Mouse (Mus musculus) granulocyte monocyte progenitor cell, adult 5-6 weeks (primary cell): ENCODE measurements at regions not wholly inside any gene's neighbourhood (a gene's known extent, or its start where the extent isn't known, plus 50 kb on each side); places are given as distances from the start of the nearest gene placed in this dataset.
A peak's percentile ranks its signal among the peaks of the same experiment; 100 is the strongest.

ENCODE experiments used
- ATAC-seq: replicated peaks from 2 replicates; pipeline ENCODE4 v1.8.0; 2016; ENCODE audit warnings: mild to moderate bottlenecking, moderate TSS enrichment, inconsistent platforms; ENCODE audit not compliant: poor library complexity, severe bottlenecking

- ATAC-seq: no peak
These were observed 356.3 kb upstream of the Ubash3b start for GRCm38 (mm10) chr9:41517787-41518186.

- ATAC-seq: no peak
These were observed 355.7 kb upstream of the Ubash3b start for GRCm38 (mm10) chr9:41517053-41517696.

GRCm38 (mm10) chr9:41515192-41515591 is 353.7 kb upstream of the Ubash3b start:
- no peak for ATAC-seq

GRCm38 (mm10) chr9:41513701-41514100 is 352.2 kb upstream of the Ubash3b start:
- no peak for ATAC-seq

GRCm38 (mm10) chr9:41509597-41509996 is 348.1 kb upstream of the Ubash3b start:
- no peak for ATAC-seq

- no peak for ATAC-seq
These were observed 347.2 kb upstream of the Ubash3b start for GRCm38 (mm10) chr9:41508746-41509145.

GRCm38 (mm10) chr9:41498326-41498725 is 336.8 kb upstream of the Ubash3b start:
- no peak for ATAC-seq

GRCm38 (mm10) chr9:41490112-41490511 is 328.6 kb upstream of the Ubash3b start:
- no peak for ATAC-seq

GRCm38 (mm10) chr9:41488046-41488445 is 326.5 kb upstream of the Ubash3b start:
- ATAC-seq: no peak

- ATAC-seq: no peak
These were observed 321.7 kb upstream of the Ubash3b start for GRCm38 (mm10) chr9:41483218-41483617.

GRCm38 (mm10) chr9:41481611-41482266 is 320.2 kb upstream of the Ubash3b start:
- ATAC-seq: no peak

- ATAC-seq: peak; percentile 87
These were observed 318.6 kb upstream of the Ubash3b start for GRCm38 (mm10) chr9:41479854-41480749.

- ATAC-seq: peak; percentile 52
These were observed 317.6 kb upstream of the Ubash3b start for GRCm38 (mm10) chr9:41479085-41479484.

- no peak for ATAC-seq
These were observed 316.8 kb upstream of the Ubash3b start for GRCm38 (mm10) chr9:41478106-41478848.

GRCm38 (mm10) chr9:41475326-41475725 is 313.8 kb upstream of the Ubash3b start:
- no peak for ATAC-seq

GRCm38 (mm10) chr9:41474945-41475297 is 313.4 kb upstream of the Ubash3b start:
- no peak for ATAC-seq

GRCm38 (mm10) chr9:41474244-41474944 is 312.9 kb upstream of the Ubash3b start:
- peak; percentile 91 for ATAC-seq

GRCm38 (mm10) chr9:41473506-41473905 is 312.0 kb upstream of the Ubash3b start:
- no peak for ATAC-seq

- ATAC-seq: no peak
These were observed 309.8 kb upstream of the Ubash3b start for GRCm38 (mm10) chr9:41471345-41471744.

- ATAC-seq: no peak
These were observed 308.5 kb upstream of the Ubash3b start for GRCm38 (mm10) chr9:41470010-41470409.
